Mouse (Mus musculus): Measurements from ENCODE around the gene Synrg. TPM values are rescaled to one million over a fixed set of nuclear protein-coding genes. Genes with fewer than 3 reads are reported as not detected.

Synrg gene
- total RNA-seq, 2 experiments from 2014 or later: 43.0 to 49.4 TPM

GRCm38 (mm10) chr11:84032559-84032958 is 68.3 kb downstream of the Synrg start:
- DNase-seq (ENCODE audit: low spot score in 2 of 2): no peak

GRCm38 (mm10) chr11:84033671-84034070 is 69.4 kb downstream of the Synrg start:
- DNase-seq (ENCODE audit: low spot score in 2 of 2): no peak

- DNase-seq (ENCODE audit: low spot score in 2 of 2): no peak
Observed at GRCm38 (mm10) chr11:84040621-84041020, 76.4 kb downstream of the Synrg start.

DNA sequence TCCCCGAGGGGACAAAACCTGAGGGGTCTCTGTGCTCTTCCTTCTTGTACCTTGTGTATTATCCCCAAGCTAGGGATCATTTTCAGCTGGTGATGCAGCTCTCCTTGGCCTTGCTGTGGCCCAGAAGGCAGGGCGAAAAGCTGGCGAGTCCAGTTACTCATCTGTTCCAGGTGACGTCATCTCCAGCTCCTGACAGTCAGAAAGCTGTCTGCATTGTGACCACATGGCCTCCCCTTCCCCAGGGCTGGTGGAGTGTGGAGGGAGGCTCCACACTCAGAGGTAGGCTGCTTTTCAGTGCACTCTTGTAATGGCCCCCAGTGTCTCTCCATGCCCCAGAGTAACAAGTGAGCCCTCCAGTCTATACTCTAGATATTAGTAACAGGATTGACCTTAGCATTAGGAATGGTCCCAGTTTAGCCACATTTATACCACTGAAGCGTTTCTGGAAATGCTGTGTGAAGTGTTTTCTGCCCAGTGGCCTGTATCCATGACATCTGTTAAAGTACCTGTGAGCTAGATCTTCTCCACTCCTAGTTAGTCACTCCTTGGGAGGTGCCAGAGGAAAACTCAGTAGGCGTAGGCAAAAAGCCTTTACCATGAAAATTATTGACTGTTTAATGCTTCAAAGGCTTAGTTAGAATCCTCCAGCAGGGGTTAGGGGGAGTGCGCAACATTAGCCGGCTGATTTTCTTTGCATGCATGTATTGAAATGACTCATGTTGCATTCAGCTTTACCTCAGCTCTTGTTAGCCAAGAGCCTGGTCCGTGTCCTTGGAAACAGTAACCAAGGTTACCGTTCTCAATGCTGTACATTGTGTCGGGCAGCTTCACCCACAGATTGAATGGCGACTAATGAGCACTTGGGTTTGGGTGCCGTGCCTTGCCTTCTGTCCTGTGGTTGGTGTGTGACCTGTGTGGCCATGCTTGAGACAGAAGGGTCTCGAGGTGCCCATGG is 78.9 kb downstream of the Synrg start:
- DNase-seq (ENCODE audit: low spot score in 2 of 2): peak; percentile 37 to 55

GRCm38 (mm10) chr11:84044988-84045387 is 80.8 kb downstream of the Synrg start:
- DNase-seq (ENCODE audit: low spot score in 2 of 2): no peak

DNA sequence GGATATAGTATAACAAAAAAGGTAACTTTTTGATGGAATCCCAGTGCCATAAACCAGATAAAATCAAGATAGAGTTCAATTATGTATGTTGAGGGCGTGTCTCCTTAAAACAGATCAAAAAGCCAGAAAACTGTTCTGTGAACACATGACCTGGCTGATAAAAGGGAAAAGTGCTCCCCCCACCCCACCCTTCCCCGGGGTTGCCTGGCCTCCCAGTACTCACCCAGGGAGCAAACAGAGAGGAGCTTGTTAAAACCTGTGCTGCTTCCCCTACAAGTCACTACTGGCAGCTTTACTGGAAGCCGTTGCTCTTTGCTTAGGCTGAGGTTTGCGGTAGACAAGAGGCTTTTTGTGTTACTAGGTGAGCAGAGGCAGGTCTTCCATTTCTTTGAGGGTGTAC is 83.0 kb downstream of the Synrg start:
- DNase-seq (ENCODE audit: low spot score in 2 of 2): no peak

DNA sequence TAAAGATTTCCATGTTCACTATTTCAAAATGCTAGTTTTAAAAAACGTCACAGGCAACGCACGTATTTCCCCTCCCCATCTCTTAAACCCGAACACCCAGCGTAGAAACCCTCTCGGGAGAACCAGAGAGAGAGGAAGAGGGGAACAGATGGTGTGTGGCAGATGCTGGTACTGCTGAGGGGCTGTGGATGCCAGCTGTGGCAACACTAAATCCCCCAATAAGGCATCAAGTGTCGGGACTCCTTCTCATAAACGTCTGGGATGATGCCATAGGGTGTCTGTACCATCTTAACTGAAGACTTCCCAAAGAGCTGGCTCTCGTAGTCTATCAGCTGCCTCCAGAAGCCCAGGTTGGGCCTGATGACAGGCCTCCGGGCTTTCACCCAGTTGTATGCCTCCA is 84.2 kb downstream of the Synrg start:
- DNase-seq (ENCODE audit: low spot score in 2 of 2): no peak

DNA sequence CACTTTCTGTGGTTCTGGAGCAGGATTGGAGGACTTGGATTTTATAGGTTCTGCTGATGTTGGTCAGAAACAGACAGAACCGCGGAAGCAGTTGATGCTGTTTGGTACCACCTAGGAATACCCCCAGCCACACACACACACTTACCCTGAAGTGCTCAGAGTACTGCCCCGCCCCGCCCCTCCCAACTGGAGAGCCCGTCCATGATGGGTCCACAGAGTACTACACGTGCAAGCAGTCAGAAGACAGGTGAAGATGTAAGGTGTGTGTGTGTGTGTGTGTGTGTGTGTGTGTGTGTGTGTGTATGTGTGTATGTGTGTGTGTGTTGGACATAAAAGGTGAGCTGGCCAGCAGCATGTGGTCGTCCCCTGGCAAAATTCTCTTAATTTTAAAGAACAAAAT is 88.8 kb downstream of the Synrg start:
- DNase-seq (ENCODE audit: low spot score in 2 of 2): no peak

GRCm38 (mm10) chr11:84053524-84054163 is 89.4 kb downstream of the Synrg start:
- DNase-seq (ENCODE audit: low spot score in 2 of 2): no peak

GRCm38 (mm10) chr11:84057418-84057817 is 93.2 kb downstream of the Synrg start:
- no peak for DNase-seq (ENCODE audit: low spot score in 2 of 2)

- DNase-seq (ENCODE audit: low spot score in 2 of 2): no peak
Observed at GRCm38 (mm10) chr11:84059784-84060183, 95.6 kb downstream of the Synrg start.

- DNase-seq (ENCODE audit: low spot score in 2 of 2): no peak
Observed at GRCm38 (mm10) chr11:84060635-84061034, 96.4 kb downstream of the Synrg start.

DNA sequence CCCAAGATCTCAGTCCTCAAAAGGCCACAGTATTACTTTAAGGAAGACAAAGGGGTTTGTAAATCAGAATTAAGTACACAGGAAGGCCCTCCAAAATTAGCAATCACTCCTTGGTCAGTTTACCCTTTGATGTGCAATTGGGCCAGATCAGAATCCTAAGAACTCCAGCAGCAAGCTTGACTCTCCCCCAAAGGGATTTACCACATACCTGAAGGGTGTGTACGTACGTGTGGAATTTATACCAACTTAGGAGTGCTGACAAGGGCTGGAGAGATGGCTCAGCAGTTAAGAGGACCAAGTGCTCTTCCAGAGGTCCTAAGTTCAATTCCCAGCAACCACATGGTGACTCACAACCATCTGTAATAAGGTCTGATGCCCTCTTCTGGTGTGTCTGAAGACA is 97.7 kb downstream of the Synrg start:
- DNase-seq (ENCODE audit: low spot score in 2 of 2): no peak

DNA sequence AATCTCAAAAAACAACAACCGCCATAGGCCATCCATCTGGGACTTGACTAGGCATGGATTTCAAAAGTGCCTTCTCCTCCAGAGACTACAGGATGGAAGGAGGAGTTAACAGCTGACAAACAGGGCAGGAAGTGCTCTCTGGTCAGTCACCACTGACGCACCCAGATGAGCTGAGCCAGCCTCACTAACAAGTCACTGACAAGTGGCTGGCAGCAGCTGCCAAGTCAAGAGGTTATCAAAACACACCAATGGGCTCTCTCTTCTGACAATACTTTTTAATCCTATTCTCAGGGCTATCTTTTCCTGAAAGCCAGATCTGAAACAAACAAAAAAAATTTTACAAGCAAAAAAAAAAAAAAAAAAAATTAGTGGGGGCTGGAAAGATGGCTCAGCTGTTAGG is 98.6 kb downstream of the Synrg start:
- DNase-seq (ENCODE audit: low spot score in 2 of 2): no peak

- no peak for DNase-seq (ENCODE audit: low spot score in 2 of 2)
Observed at GRCm38 (mm10) chr11:84063631-84064209, 99.5 kb downstream of the Synrg start.

DNA sequence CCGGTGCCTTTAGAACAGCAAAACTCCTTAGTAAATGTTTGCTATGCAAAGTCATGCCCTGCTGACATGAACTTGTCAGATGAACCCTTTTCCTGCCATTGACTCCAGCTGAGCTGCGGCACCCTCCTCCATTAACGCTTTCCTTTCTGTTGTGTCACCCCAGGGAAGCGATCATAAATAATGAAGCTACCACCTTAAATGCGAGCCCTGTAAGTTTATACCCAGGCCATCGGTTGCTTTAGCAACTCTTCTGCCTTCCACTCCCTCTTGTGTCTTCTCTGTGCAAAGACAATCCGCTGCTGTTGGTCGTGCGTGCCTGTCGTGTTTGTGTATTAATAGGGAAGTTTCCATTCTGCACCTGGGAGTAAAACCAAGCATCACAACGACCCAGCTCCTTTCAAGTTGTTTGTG is 101.8 kb downstream of the Synrg start:
- DNase-seq (ENCODE audit: low spot score in 2 of 2): peak in 1 of 2 experiments; percentile 15

DNA sequence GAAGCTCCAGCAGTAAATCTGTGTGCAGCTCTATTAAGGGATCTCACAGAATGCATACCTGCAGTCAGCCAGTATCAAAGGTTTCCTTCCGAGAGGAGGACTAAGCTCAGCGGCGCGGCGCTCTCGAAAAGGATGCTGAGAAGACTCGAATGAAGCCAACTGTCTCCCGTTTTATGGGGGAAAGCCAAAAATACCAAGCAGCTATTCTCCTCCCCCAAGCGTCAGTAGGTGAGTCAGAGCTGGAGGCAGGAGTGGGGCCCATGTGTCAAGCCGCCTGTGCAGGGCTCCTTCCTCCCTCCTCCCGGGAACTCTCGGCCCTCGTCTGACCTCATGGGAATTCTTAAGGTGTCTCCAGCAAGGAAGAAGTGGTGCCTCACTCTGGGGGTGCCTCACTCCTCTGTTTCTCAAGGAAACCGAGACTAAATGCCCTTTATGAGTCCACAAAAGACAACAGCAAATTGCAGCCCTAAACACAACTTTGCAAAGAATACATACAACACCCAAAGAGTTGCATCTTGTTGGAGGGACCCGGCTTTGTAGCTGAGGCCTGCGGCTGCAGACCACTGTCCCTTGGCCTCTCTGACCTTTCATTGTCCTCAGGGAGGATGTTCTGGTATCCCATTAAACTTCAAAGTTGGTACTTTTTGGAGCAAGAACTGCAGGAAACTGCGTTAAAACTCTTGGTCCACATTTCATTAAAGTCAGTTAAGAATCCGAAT is 102.9 kb downstream of the Synrg start:
- peak; percentile 42 to 56 for DNase-seq (ENCODE audit: low spot score in 2 of 2)

- no peak for DNase-seq (ENCODE audit: low spot score in 2 of 2)
Observed at GRCm38 (mm10) chr11:84067720-84068190, 103.5 kb downstream of the Synrg start.

DNA sequence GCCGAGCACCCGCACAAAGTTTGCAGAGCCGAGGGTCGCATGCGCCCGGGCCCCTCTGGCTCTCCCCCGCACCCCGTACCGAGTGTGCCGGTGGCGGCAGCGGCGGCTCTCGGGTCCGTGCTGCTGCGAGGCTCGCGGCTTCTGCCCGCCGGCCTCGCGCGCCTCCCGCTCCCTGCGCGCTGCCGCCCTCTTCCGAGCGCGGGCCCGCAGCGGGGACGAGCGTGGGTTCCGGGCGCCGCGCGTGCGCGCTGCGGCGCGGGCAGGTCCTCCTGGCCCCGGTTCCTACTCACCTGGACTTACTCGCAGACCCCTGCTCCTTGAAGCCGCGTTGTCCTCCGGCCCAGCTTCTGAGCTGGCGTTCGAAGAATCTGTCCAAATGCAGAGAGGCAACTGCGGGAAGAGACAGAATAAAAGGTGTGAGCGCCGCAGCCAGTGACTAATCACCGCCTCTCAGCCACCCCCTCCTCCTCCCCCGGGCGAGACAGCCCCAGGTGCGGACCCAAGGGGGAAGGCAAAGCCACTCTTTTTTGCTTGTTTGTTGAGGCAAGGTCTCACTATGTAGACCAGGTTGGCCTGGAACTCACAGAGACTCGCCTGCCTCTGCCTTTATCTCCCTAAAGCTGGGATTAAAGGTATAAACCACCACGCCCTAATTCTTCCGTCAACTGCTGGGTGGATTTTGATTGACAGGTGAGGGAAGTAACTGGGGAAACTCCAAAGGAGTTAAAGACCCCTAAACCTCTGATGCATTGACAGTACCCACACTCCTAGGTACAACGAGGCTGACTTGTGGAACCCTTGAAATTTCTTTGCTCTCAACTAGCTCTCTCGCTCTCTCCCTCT is 104.2 kb downstream of the Synrg start:
- peak; percentile 63 to 64 for DNase-seq (ENCODE audit: low spot score in 2 of 2)

GRCm38 (mm10) chr11:84069034-84069370 is 104.8 kb downstream of the Synrg start, which contains the start of gene Dusp14:
TSS of gene Dusp14 (minus strand) at chr11:84069261.
- DNase-seq (ENCODE audit: low spot score in 2 of 2): peak; percentile 16 to 34

Data from adrenal gland, adult 18-20 months (tissue).